Comparison of ENCODE assay signal across 10 mouse cellular contexts in the genomic region with DNA sequence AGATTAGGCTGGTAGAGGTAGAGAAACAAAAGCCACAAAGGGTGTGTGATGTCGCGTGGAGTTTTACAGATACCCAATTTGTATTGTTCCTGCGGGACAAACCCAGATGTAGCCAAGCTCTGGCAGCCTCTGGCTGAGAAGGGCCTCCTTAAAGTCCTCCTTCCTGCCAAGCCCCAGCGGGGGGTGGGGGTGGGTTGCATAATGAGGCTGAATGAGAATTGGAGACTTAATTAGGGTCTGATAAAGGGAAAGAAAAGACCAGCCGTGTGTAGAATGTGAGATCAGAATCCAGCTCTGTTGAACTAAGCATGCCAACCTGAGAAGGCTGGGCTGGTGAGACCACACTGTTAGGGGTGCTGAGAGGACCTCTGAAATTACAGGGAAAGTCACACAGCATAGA.
DNase-seq lines count a peak whose midpoint lies in the region; ATAC-seq and TF ChIP-seq lines count a peak whose summit lies in the region.
"Had no signal": no experiment of that assay in that cellular context is flagged by ENCODE, and none has a peak within 500 bp of the region (broad histone marks: within the 10 kb centered on the region; RNA-seq: fewer than 3 reads in every experiment).

No protein-coding gene starts in this region.

- no peak overlapping the region for H3K4me2 ChIP-seq in forebrain, embryonic 16.5 days (ENCODE audit: low read length)
- no peak overlapping the region for H3K4me2 ChIP-seq in intestine, embryonic 15.5 days (replicated peaks)
- H3K4me2 ChIP-seq: limb, embryonic 12.5 days had no signal

- no peak overlapping the region for H3K9ac ChIP-seq in ES-E14 (ENCODE audit: insufficient read depth, low read depth, low read length, poor library complexity, severe bottlenecking)
- no peak overlapping the region for H3K9ac ChIP-seq in forebrain, embryonic 16.5 days (replicated peaks; ENCODE audit: low read depth, low read length)
- H3K9ac ChIP-seq in intestine, embryonic 15.5 days = no peak overlapping the region
- H3K9ac ChIP-seq: limb, embryonic 12.5 days had no signal

- no peaks in the 10 kb centered on the region for H3K9me3 ChIP-seq in ES-E14 (ENCODE audit: control insufficient read depth, insufficient read depth, low read depth, low read length)
- H3K9me3 ChIP-seq in forebrain, embryonic 16.5 days (ENCODE audit: control insufficient read depth, low read length) = no peaks in the 10 kb centered on the region
- H3K9me3 ChIP-seq in intestine, embryonic 15.5 days = no peaks in the 10 kb centered on the region
- H3K9me3 ChIP-seq: limb, embryonic 12.5 days had no signal

- 0% methylated on average over 5 of the region's 5 CpGs for WGBS in forebrain, embryonic 16.5 days
- WGBS in intestine, embryonic 15.5 days = 16% methylated on average over 5 of the region's 5 CpGs

- H3K4me3 ChIP-seq in ES-E14 (ENCODE audit: insufficient read depth in 1 of 2, low read depth in 1 of 2, low read length in 2 of 2, poor library complexity in 1 of 2, severe bottlenecking in 1 of 2) = no peak overlapping the region
- no peak overlapping the region for H3K4me3 ChIP-seq in forebrain, embryonic 16.5 days (replicated peaks; ENCODE audit: low read length)
- no peak overlapping the region for H3K4me3 ChIP-seq in intestine, embryonic 15.5 days (replicated peaks)
- H3K4me3 ChIP-seq: limb, embryonic 12.5 days; megakaryocyte, embryonic 14.5 days had no signal

- peaks cover 0 to 4% of the 10 kb centered on the region in 2 experiments; a peak in 2 of 4 replicates for H3K4me1 ChIP-seq in ES-E14 (ENCODE audit: control insufficient read depth in 2 of 2, insufficient read depth in 2 of 2, low read length in 2 of 2, poor library complexity in 1 of 2)
- H3K4me1 ChIP-seq in forebrain, embryonic 16.5 days (replicated peaks; ENCODE audit: control insufficient read depth, insufficient read depth, low read length) = peaks cover 4% of the 10 kb centered on the region
- no peaks in the 10 kb centered on the region for H3K4me1 ChIP-seq in intestine, embryonic 15.5 days (replicated peaks)
- H3K4me1 ChIP-seq: megakaryocyte, embryonic 14.5 days had no signal

- no peaks in the 10 kb centered on the region for H3K36me3 ChIP-seq in ES-E14 (ENCODE audit: control insufficient read depth, insufficient read depth, low read length, poor library complexity, severe bottlenecking)
- no peaks in the 10 kb centered on the region for H3K36me3 ChIP-seq in forebrain, embryonic 16.5 days (ENCODE audit: control insufficient read depth, insufficient read depth)
- no peaks in the 10 kb centered on the region for H3K36me3 ChIP-seq in intestine, embryonic 15.5 days
- H3K36me3 ChIP-seq: limb, embryonic 12.5 days had no signal

- H3K27ac ChIP-seq in ES-E14 (ENCODE audit: insufficient read depth, low read depth, low read length, poor library complexity, severe bottlenecking) = no peak overlapping the region
- H3K27ac ChIP-seq in forebrain, embryonic 16.5 days (ENCODE audit: low read length) = peak overlapping the region; percentile 23; the same call in 1 of the 2 replicates
- H3K27ac ChIP-seq in intestine, embryonic 15.5 days = no peak overlapping the region
- H3K27ac ChIP-seq: limb, embryonic 12.5 days had no signal

- DNase-seq in ES-E14 (ENCODE audit: low read depth, low spot score) (peak; percentile 19), R1 (ENCODE audit: low read depth, low spot score) (peak; percentile 61)
- DNase-seq in mesoderm, embryonic 11.5 days (ENCODE audit: low read depth, low spot score) = peak; percentile 6
- DNase-seq in adrenal gland, postnatal 36 days = no peak
- no peak for DNase-seq in urinary bladder, postnatal 25 days (ENCODE audit: low spot score)
- DNase-seq in lung, postnatal 36 days = no peak

- no peaks in the 10 kb centered on the region for H3K27me3 ChIP-seq in forebrain, embryonic 16.5 days (replicated peaks; ENCODE audit: control insufficient read depth, insufficient read depth, low read length)
- H3K27me3 ChIP-seq in intestine, embryonic 15.5 days (replicated peaks) = no peaks in the 10 kb centered on the region
- H3K27me3 ChIP-seq: limb, embryonic 12.5 days; megakaryocyte, embryonic 14.5 days had no signal

- in situ Hi-C loops in ES-E14 (cut with MboI; ENCODE audit: low sequenced_read_pairs in 2 of 2, unreplicated experiment in 2 of 2) = no loop called here

- peak; percentile 96 for ATAC-seq in forebrain, embryonic 16.5 days
- no peak for ATAC-seq in intestine, embryonic 15.5 days

TF ChIP-seq in ES-E14, 5 proteins besides CTCF, POLR2A, EP300 and RAD21:
- no peak for TF ChIP-seq CHD2 (IDR thresholded peaks at IDR 0.05; ENCODE audit: low read depth, low read length)
- TF ChIP-seq MAFK (IDR thresholded peaks at IDR 0.05; ENCODE audit: insufficient read depth, low read depth, low read length) = no peak
- no peak for TF ChIP-seq HCFC1 (IDR thresholded peaks at IDR 0.05; ENCODE audit: borderline replicate concordance, insufficient read depth, low read length)
- TF ChIP-seq ZC3H11A (IDR thresholded peaks at IDR 0.05; ENCODE audit: borderline replicate concordance, low read depth, low read length) = no peak
- TF ChIP-seq ZNF384 (IDR thresholded peaks at IDR 0.05; ENCODE audit: low read depth, low read length) = no peak

Comparison
In these comparisons a context has a peak if more than half of its experiments do, and no peak if none do; other contexts are left out.
1. DNase-seq: peak in ES-E14 (single experiment), R1 (single experiment) and mesoderm, embryonic 11.5 days (single experiment); none in adrenal gland, postnatal 36 days (0 of 2), urinary bladder, postnatal 25 days (single experiment) and lung, postnatal 36 days (single experiment).